Mouse (Mus musculus): ENCODE results near the gene Baz2b. TPM values are rescaled to one million over a fixed set of nuclear protein-coding genes. Genes with fewer than 3 reads are reported as not detected.

Gene Baz2b
- polyA plus RNA-seq, 1 experiment from 2014 or later: 56.7 TPM

GRCm38 (mm10) chr2:60223489-60223888 lies 13.8 kb upstream of the Baz2b start:
- Histone ChIP-seq H3K9me3 (ENCODE audit: control insufficient read depth, low read length) (no peaks in the 10 kb centered on the region), H3K9ac (ENCODE audit: low read length) (no peak overlapping the region), H3K27me3 (ENCODE audit: control insufficient read depth, insufficient read depth, low read depth, low read length) (no peaks in the 10 kb centered on the region), H3K27ac (ENCODE audit: low read length) (no peak overlapping the region), H3K4me3 (ENCODE audit: low read length) (no peak overlapping the region), H3K36me3 (ENCODE audit: control insufficient read depth, insufficient read depth, low read length) (no peaks in the 10 kb centered on the region), H3K4me1 (replicated peaks; ENCODE audit: control insufficient read depth, insufficient read depth, low read length) (peaks cover 6% of the 10 kb centered on the region), H3K4me2 (ENCODE audit: low read depth, low read length) (no peak overlapping the region)
- no peak for ATAC-seq (ENCODE audit: low read depth)
- 56% methylated on average over 1 of the region's 1 CpGs for WGBS

- Histone ChIP-seq H3K4me1 (replicated peaks; ENCODE audit: control insufficient read depth, insufficient read depth, low read length) (peaks cover 9% of the 10 kb centered on the region), H3K4me2 (ENCODE audit: low read depth, low read length) (no peak overlapping the region), H3K9me3 (ENCODE audit: control insufficient read depth, low read length) (no peaks in the 10 kb centered on the region), H3K9ac (ENCODE audit: low read length) (no peak overlapping the region), H3K27me3 (ENCODE audit: control insufficient read depth, insufficient read depth, low read depth, low read length) (no peaks in the 10 kb centered on the region), H3K4me3 (ENCODE audit: low read length) (no peak overlapping the region), H3K27ac (ENCODE audit: low read length) (no peak overlapping the region), H3K36me3 (ENCODE audit: control insufficient read depth, insufficient read depth, low read length) (no peaks in the 10 kb centered on the region)
- WGBS: 77% methylated on average over 2 of the region's 2 CpGs
- ATAC-seq (ENCODE audit: low read depth): no peak
Measured at GRCm38 (mm10) chr2:60221954-60222353, 12.3 kb upstream of the Baz2b start.

- H3K9me3 ChIP-seq (ENCODE audit: control insufficient read depth, low read length): no peaks in the 10 kb centered on the region
- no peak for ATAC-seq (ENCODE audit: low read depth)
- no peaks in the 10 kb centered on the region for H3K27me3 ChIP-seq (ENCODE audit: control insufficient read depth, insufficient read depth, low read depth, low read length)
- H3K27ac ChIP-seq (ENCODE audit: low read length): no peak overlapping the region
- H3K36me3 ChIP-seq (ENCODE audit: control insufficient read depth, insufficient read depth, low read length): no peaks in the 10 kb centered on the region
- no peak overlapping the region for H3K9ac ChIP-seq (ENCODE audit: low read length)
- no peak overlapping the region for H3K4me3 ChIP-seq (ENCODE audit: low read length)
- H3K4me2 ChIP-seq (ENCODE audit: low read depth, low read length): no peak overlapping the region
- peaks cover 13% of the 10 kb centered on the region for H3K4me1 ChIP-seq (replicated peaks; ENCODE audit: control insufficient read depth, insufficient read depth, low read length)
- 63% methylated on average over 6 of the region's 6 CpGs for WGBS
Measured at GRCm38 (mm10) chr2:60221236-60221635, 11.6 kb upstream of the Baz2b start.

- Histone ChIP-seq H3K4me3 (ENCODE audit: low read length) (no peak overlapping the region), H3K36me3 (ENCODE audit: control insufficient read depth, insufficient read depth, low read length) (peaks cover 2% of the 10 kb centered on the region; the same call in 1 of the 2 replicates), H3K27ac (ENCODE audit: low read length) (no peak overlapping the region), H3K4me1 (replicated peaks; ENCODE audit: control insufficient read depth, insufficient read depth, low read length) (peaks cover 20% of the 10 kb centered on the region), H3K4me2 (ENCODE audit: low read depth, low read length) (no peak overlapping the region), H3K9me3 (ENCODE audit: control insufficient read depth, low read length) (no peaks in the 10 kb centered on the region), H3K27me3 (ENCODE audit: control insufficient read depth, insufficient read depth, low read depth, low read length) (no peaks in the 10 kb centered on the region), H3K9ac (ENCODE audit: low read length) (no peak overlapping the region)
- 78% methylated on average over 6 of the region's 6 CpGs for WGBS
- ATAC-seq (ENCODE audit: low read depth): no peak
Measured at GRCm38 (mm10) chr2:60217620-60218019, 8.0 kb upstream of the Baz2b start.

GRCm38 (mm10) chr2:60216547-60217153 lies 7.0 kb upstream of the Baz2b start:
- Histone ChIP-seq H3K4me2 (ENCODE audit: low read depth, low read length) (no peak overlapping the region), H3K4me1 (replicated peaks; ENCODE audit: control insufficient read depth, insufficient read depth, low read length) (peaks cover 27% of the 10 kb centered on the region), H3K4me3 (ENCODE audit: low read length) (no peak overlapping the region), H3K27me3 (ENCODE audit: control insufficient read depth, insufficient read depth, low read depth, low read length) (no peaks in the 10 kb centered on the region), H3K27ac (ENCODE audit: low read length) (no peak overlapping the region), H3K36me3 (ENCODE audit: control insufficient read depth, insufficient read depth, low read length) (peaks cover 2% of the 10 kb centered on the region; the same call in 1 of the 2 replicates), H3K9me3 (ENCODE audit: control insufficient read depth, low read length) (no peaks in the 10 kb centered on the region), H3K9ac (ENCODE audit: low read length) (no peak overlapping the region)
- WGBS: 60% methylated on average over 4 of the region's 4 CpGs
- ATAC-seq (ENCODE audit: low read depth): no peak

- no peak for ATAC-seq (ENCODE audit: low read depth)
- WGBS: 82% methylated on average over 2 of the region's 2 CpGs
Measured at GRCm38 (mm10) chr2:60214683-60215082, 5.0 kb upstream of the Baz2b start.

GRCm38 (mm10) chr2:60212488-60212887 lies 2.8 kb upstream of the Baz2b start:
- H3K9ac ChIP-seq (ENCODE audit: low read length): no peak overlapping the region
- H3K27ac ChIP-seq (ENCODE audit: low read length): no peak overlapping the region
- H3K4me3 ChIP-seq (ENCODE audit: low read length): no peak overlapping the region
- no peak for ATAC-seq (ENCODE audit: low read depth)
- H3K27me3 ChIP-seq (ENCODE audit: control insufficient read depth, insufficient read depth, low read depth, low read length): no peaks in the 10 kb centered on the region
- H3K36me3 ChIP-seq (ENCODE audit: control insufficient read depth, insufficient read depth, low read length): peaks cover 2% of the 10 kb centered on the region; the same call in 1 of the 2 replicates
- peaks cover 37% of the 10 kb centered on the region for H3K4me1 ChIP-seq (replicated peaks; ENCODE audit: control insufficient read depth, insufficient read depth, low read length)
- H3K4me2 ChIP-seq (ENCODE audit: low read depth, low read length): no peak overlapping the region
- no peaks in the 10 kb centered on the region for H3K9me3 ChIP-seq (ENCODE audit: control insufficient read depth, low read length)

More at GRCm38 (mm10) chr2:60214683-60215082, 5.0 kb upstream of the Baz2b start:
- peaks cover 29% of the 10 kb centered on the region for H3K4me1 ChIP-seq (replicated peaks; ENCODE audit: control insufficient read depth, insufficient read depth, low read length)
- H3K9me3 ChIP-seq (ENCODE audit: control insufficient read depth, low read length): no peaks in the 10 kb centered on the region
- no peak overlapping the region for H3K9ac ChIP-seq (ENCODE audit: low read length)
- H3K27me3 ChIP-seq (ENCODE audit: control insufficient read depth, insufficient read depth, low read depth, low read length): no peaks in the 10 kb centered on the region
- no peak overlapping the region for H3K4me3 ChIP-seq (ENCODE audit: low read length)
- no peak overlapping the region for H3K27ac ChIP-seq (ENCODE audit: low read length)
- peaks cover 2% of the 10 kb centered on the region; the same call in 1 of the 2 replicates for H3K36me3 ChIP-seq (ENCODE audit: control insufficient read depth, insufficient read depth, low read length)
- H3K4me2 ChIP-seq (ENCODE audit: low read depth, low read length): no peak overlapping the region

- Histone ChIP-seq H3K4me3 (ENCODE audit: low read length) (peak overlapping the region; percentile 94), H3K27ac (ENCODE audit: low read length) (no peak overlapping the region), H3K9ac (ENCODE audit: low read length) (peak overlapping the region; percentile 96), H3K36me3 (ENCODE audit: control insufficient read depth, insufficient read depth, low read length) (peaks cover 2% of the 10 kb centered on the region; the same call in 1 of the 2 replicates), H3K4me2 (ENCODE audit: low read depth, low read length) (peak overlapping the region; percentile 59), H3K9me3 (ENCODE audit: control insufficient read depth, low read length) (no peaks in the 10 kb centered on the region), H3K4me1 (replicated peaks; ENCODE audit: control insufficient read depth, insufficient read depth, low read length) (peaks cover 28% of the 10 kb centered on the region), H3K27me3 (ENCODE audit: control insufficient read depth, insufficient read depth, low read depth, low read length) (no peaks in the 10 kb centered on the region)
- WGBS: 10% methylated on average over 5 of the region's 5 CpGs
- no peak for ATAC-seq (ENCODE audit: low read depth)
Measured at GRCm38 (mm10) chr2:60210821-60211220, 1.2 kb upstream of the Baz2b start.

- Histone ChIP-seq H3K9ac (ENCODE audit: low read length) (peak overlapping the region; percentile 96), H3K9me3 (ENCODE audit: control insufficient read depth, low read length) (no peaks in the 10 kb centered on the region), H3K4me2 (ENCODE audit: low read depth, low read length) (peak overlapping the region; percentile 75), H3K36me3 (ENCODE audit: control insufficient read depth, insufficient read depth, low read length) (peaks cover 6% of the 10 kb centered on the region; the same call in 1 of the 2 replicates), H3K27me3 (ENCODE audit: control insufficient read depth, insufficient read depth, low read depth, low read length) (no peaks in the 10 kb centered on the region), H3K27ac (ENCODE audit: low read length) (peak overlapping the region; percentile 87), H3K4me1 (replicated peaks; ENCODE audit: control insufficient read depth, insufficient read depth, low read length) (peaks cover 25% of the 10 kb centered on the region), H3K4me3 (ENCODE audit: low read length) (peak overlapping the region; percentile 94)
- WGBS: under 1% methylated on average over 24 of the region's 35 CpGs
- peak; percentile 63 for ATAC-seq (ENCODE audit: low read depth)
Measured at GRCm38 (mm10) chr2:60209122-60209611, 472 bp downstream of the Baz2b start.
